Mouse (Mus musculus) neutrophil, adult 59 days (primary cell): ENCODE measurements around the gene Dtd2. TPM values are rescaled to one million over a fixed set of nuclear protein-coding genes. Genes with fewer than 3 reads are reported as not detected.

ENCODE experiments used
- total RNA-seq, 2 experiments: library from RNA; stranded (reverse); gene quantifications; 1 replicate in 1 of 2; 2 replicates in 1 of 2; pipeline ENCODE4 v1.2.4; 2023

Dtd2 gene
- total RNA-seq: 1 to 10 TPM; 3.1 to 3.6 TPM

DNA sequence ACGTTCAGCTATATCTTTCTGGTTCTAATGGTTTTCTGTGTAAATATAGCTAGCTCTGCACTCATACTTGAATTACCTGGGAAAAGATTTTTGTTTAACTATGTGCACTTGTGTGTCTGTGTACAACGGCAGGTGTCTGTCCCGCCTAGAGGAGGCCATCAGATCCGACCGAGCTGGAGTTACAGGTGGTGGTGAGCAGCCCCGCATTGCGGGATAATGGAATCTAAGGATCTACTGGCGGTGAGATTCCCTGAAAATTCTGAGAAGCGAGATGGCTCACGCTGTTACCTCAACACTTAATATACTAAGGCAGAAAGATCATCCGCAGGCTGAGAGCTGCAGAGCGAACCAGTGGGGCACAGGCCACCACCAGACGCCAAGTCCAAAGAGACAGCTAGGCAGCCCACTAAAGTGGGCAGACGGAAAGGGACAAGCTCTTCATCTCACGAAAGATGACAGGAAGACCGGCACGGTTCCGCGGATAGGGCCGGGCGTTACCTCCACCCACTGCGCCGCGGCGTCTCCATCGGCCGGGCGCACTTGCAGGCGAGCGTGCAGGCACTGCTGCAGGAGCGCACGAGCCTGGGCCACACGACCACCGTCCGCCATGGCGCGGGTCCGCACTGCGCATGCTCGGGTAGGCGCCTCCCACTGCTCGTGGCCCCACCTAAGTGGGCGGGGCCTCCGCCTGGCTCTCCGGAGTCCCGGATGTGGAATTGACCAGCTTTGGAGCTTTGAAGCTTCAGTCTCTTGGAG is at the start of gene Dtd2:
Dtd2 (minus strand) TSS at position 625 of the 756 bp plus-strand sequence.

DNA sequence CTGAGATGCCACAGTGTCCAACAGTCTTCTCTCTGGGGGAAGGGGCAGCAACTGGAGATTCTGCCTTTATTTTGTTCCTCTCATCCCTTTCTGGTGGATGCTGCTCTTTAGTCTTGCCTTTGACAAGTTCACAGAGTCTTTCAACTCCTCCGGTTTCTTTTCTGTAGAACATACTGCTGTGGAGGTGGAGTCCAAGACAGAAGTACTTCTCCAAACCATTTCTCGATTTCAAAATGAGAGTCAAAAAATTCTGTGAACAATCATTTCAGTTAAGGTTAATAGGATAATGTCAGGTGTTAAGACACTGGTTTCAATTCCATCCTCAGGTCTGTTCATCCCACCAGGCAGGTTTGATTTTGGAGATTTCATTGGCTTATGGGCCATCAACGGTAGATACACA is 21.7 kb upstream of the Dtd2 start, which contains the start of gene Gpr33:
Gpr33 (minus strand) TSS at position 101 of the 400 bp plus-strand sequence.

DNA sequence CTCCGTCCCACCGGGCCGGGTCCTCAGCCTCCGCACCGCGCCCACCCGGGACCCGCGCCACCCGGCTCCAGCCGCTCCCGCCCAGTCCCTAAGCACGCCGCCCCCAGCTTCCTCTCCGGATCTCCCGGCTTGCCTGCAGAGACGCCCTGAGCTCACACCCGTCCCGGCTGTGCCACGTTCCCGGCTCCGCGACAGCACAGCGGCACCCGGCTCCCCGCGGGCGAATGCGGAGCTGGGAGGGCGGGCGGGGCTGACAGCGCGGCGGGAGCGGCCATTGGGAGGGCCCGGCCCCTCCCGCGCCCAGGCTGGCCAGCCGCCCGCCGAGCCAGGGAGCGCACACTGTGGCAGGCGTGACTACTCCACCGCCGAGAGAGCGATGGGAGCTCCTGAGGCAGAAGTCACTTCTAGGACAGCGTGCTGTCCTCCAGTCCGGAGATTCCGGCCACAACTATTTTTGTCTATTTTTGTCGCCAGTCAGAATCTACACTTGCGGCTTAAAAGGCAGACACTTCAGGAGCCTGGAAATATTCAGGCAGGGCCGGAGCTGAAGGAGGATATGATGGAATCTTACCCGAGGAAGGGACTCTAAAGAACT is 35.1 kb downstream of the Dtd2 start, which contains the start of gene Heatr5a:
Heatr5a (minus strand) TSS at position 252 of the 595 bp plus-strand sequence.

Other genes with a start within 250 kb of the Dtd2 start
- gene Hectd1, start 177.0 kb downstream of the Dtd2 start, total RNA-seq: 10 to 100 TPM; 92.8 to 96.5 TPM
- 10 to 100 TPM; 40.0 to 42.1 TPM for gene Heatr5a, start 35.2 kb downstream of the Dtd2 start, total RNA-seq
- not detected for gene Gpr33, start 21.6 kb upstream of the Dtd2 start, total RNA-seq
- gene Nubpl, start 91.2 kb upstream of the Dtd2 start, total RNA-seq: 1 to 10 TPM in 1 of 2 experiments, under 1 TPM in 1; 0.93 to 1.1 TPM